Mouse (Mus musculus) megakaryocyte, embryonic 14.5 days (primary cell): ENCODE measurements around the gene Cdr2.

Experiments used
- FLI1 ChIP-seq: IDR thresholded peaks from 2 replicates; pipeline ENCODE4 v1.6.1; 2012; ENCODE audit warnings: low read length, inconsistent platforms, mixed read lengths
- GATA1 ChIP-seq: IDR thresholded peaks from 3 replicates; pipeline ENCODE4 v1.6.1; 2012; ENCODE audit warnings: mixed read lengths, low read length, inconsistent platforms, borderline replicate concordance

DNA sequence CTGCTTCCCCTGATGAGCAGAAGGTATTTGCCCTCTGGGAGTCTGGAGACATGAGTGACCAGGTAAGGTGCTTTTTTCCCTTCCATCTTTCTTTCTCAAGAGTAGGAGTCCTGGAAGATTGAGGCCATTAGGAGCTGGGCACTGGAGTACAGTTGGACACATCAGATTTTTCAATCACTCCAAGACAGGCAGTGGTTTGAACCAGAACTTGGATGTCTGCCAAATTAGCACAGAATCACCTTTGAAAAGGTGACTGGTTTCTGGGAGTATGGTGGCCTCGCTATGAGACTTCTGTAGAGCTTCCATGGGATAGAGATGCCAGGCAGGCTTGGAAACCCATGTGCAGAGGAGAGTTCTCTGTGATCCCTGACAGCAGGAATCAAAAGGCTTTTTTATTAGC, 39.6 kb downstream of the Cdr2 start:
- TF ChIP-seq GATA1 = no peak
- no peak for TF ChIP-seq FLI1
